Mouse (Mus musculus) limb, embryonic 14.5 days (tissue): Measurements from ENCODE around the gene Pou5f1. TPM values are rescaled to one million over a fixed set of nuclear protein-coding genes. Genes with fewer than 3 reads are reported as not detected.

Experiments used
- ATAC-seq: fragments of 200-750 bp; cut with Nextera tagmentation; 2 replicates; pipeline ENCODE4 v1.8.0; 2017; ENCODE audit warnings: low read depth, moderate number of reproducible peaks, moderate TSS enrichment; ENCODE audit not compliant: low FRiP score
- DNase-seq: peaks from one replicate; pipeline ENCODE4 v3.0.0-alpha.2; 2015; ENCODE audit warnings: low spot score
- H3K27ac ChIP-seq: fragments of 300-500 bp; sonication (generic); replicated peaks from 2 replicates; pipeline ENCODE4 v1.5.1; 2014; ENCODE audit warnings: low read depth, mild to moderate bottlenecking, low read length, moderate library complexity, mixed read lengths
- H3K27me3 ChIP-seq: fragments of 300-500 bp; sonication (generic); 2 replicates; pipeline ENCODE4 v1.6.1; 2014; ENCODE audit warnings: low read length, mixed read lengths; ENCODE audit not compliant: control insufficient read depth, insufficient read depth
- H3K36me3 ChIP-seq: fragments of 300-500 bp; sonication (generic); 2 replicates; pipeline ENCODE4 v1.6.1; 2014; ENCODE audit warnings: mild to moderate bottlenecking, low read length, moderate library complexity, mixed read lengths; ENCODE audit not compliant: control insufficient read depth, insufficient read depth
- H3K4me1 ChIP-seq: fragments of 300-500 bp; sonication (generic); 2 replicates; pipeline ENCODE4 v1.6.1; 2014; ENCODE audit warnings: antibody characterized with exemption, low read length, mixed read lengths; ENCODE audit not compliant: control insufficient read depth, insufficient read depth
- H3K4me2 ChIP-seq: fragments of 300-500 bp; sonication (generic); replicated peaks from 2 replicates; pipeline ENCODE4 v1.6.1; 2014; ENCODE audit warnings: low read depth, mild to moderate bottlenecking, low read length, moderate library complexity; ENCODE audit not compliant: severe bottlenecking
- H3K4me3 ChIP-seq: fragments of 300-500 bp; sonication (generic); replicated peaks from 2 replicates; pipeline ENCODE4 v1.5.1; 2014; ENCODE audit warnings: low read length
- H3K9ac ChIP-seq: fragments of 300-500 bp; sonication (generic); 2 replicates; pipeline ENCODE4 v1.6.1; 2014; ENCODE audit warnings: mild to moderate bottlenecking, low read depth, low read length, moderate library complexity; ENCODE audit not compliant: severe bottlenecking
- H3K9me3 ChIP-seq: fragments of 300-500 bp; sonication (generic); 2 replicates; pipeline ENCODE4 v1.6.1; 2016; ENCODE audit warnings: low read length; ENCODE audit not compliant: control insufficient read depth
- POLR2A ChIP-seq: fragments of 200-500 bp; IDR thresholded peaks from 2 replicates; pipeline ENCODE4 v1.8.0; 2012; ENCODE audit warnings: inconsistent platforms, mild to moderate bottlenecking, moderate library complexity, borderline replicate concordance; ENCODE audit not compliant: insufficient read depth, insufficient read length; ENCODE audit errors: extremely low read depth
- WGBS: fragments of 180-500 bp; shearing (Covaris S2); extraction: QIAGEN DNeasy Blood & Tissue Kit; methylation state at CpG from one replicate; pipeline ENCODE4 v1.1.7; 2014; 5-methylcytosine and 5-hydroxymethylcytosine counted together
- polyA plus RNA-seq, 2 experiments: library from polyadenylated mRNA; depleted of rRNA in 1 of 2; stranded (reverse) in 1 of 2; unstranded in 1 of 2; fragments of >200 nt; fragmentation: Nextera tagmentation in 1 of 2; extraction: Ambion mirVana in 1 of 2; gene quantifications; 2 replicates each; pipeline versions ENCODE4 v1.2.1 to v1.2.3; 2012 to 2014

The Pou5f1 gene
- polyA plus RNA-seq, 2 experiments, result 0.06 TPM; not detected in 1

- WGBS, result 21% methylated on average over 7 of the region's 7 CpGs
- Histone ChIP-seq H3K4me3 (no peak within 1 kb of the TSS), H3K9ac (no peak within 1 kb of the TSS), H3K27ac (no peak within 1 kb of the TSS), H3K4me1 (no peaks in the 10 kb centered on the region), H3K4me2 (no peak within 1 kb of the TSS), H3K9me3 (no peaks in the 10 kb centered on the region), H3K36me3 (peaks cover 30% of the 10 kb centered on the region), H3K27me3 (no peaks in the 10 kb centered on the region)
- no peak for TF ChIP-seq POLR2A
- DNase-seq (no peak), ATAC-seq (no peak)
Observed at GRCm38 (mm10) chr17:35532901-35533300, 27.1 kb downstream of the Pou5f1 start, which contains the start of gene Psors1c2. Gene Psors1c2 (plus strand): TSS chr17:35533201.

GRCm38 (mm10) chr17:35534343-35534742 is 28.5 kb downstream of the Pou5f1 start:
- Histone ChIP-seq H3K27ac (no peak overlapping the region), H3K4me1 (no peaks in the 10 kb centered on the region), H3K4me2 (no peak overlapping the region), H3K4me3 (no peak overlapping the region), H3K9me3 (no peaks in the 10 kb centered on the region), H3K9ac (no peak overlapping the region), H3K36me3 (peaks cover 16% of the 10 kb centered on the region), H3K27me3 (no peaks in the 10 kb centered on the region)
- WGBS, result 7% methylated on average over 6 of the region's 6 CpGs
- peak; percentile 79 for DNase-seq
- peak; percentile 63; the same call in 1 of the 2 replicates for ATAC-seq
- TF ChIP-seq POLR2A, result no peak

GRCm38 (mm10) chr17:35537421-35537820 is 31.6 kb downstream of the Pou5f1 start:
- Histone ChIP-seq H3K27me3 (no peaks in the 10 kb centered on the region), H3K9ac (no peak overlapping the region), H3K36me3 (no peaks in the 10 kb centered on the region), H3K4me3 (no peak overlapping the region), H3K4me1 (no peaks in the 10 kb centered on the region), H3K9me3 (no peaks in the 10 kb centered on the region), H3K4me2 (no peak overlapping the region), H3K27ac (no peak overlapping the region)
- TF ChIP-seq POLR2A, result no peak
- DNase-seq (no peak), ATAC-seq (no peak)
- 71% methylated on average over 4 of the region's 4 CpGs for WGBS

GRCm38 (mm10) chr17:35538476-35538875 is 32.7 kb downstream of the Pou5f1 start:
- TF ChIP-seq POLR2A, result no peak
- Histone ChIP-seq H3K4me3 (no peak overlapping the region), H3K27me3 (no peaks in the 10 kb centered on the region), H3K27ac (no peak overlapping the region), H3K9ac (no peak overlapping the region), H3K36me3 (no peaks in the 10 kb centered on the region), H3K9me3 (no peaks in the 10 kb centered on the region), H3K4me2 (no peak overlapping the region), H3K4me1 (no peaks in the 10 kb centered on the region)
- 71% methylated on average over 1 of the region's 1 CpGs for WGBS
- DNase-seq, result no peak
- ATAC-seq, result no peak

- no peak for DNase-seq
- Histone ChIP-seq H3K36me3 (no peaks in the 10 kb centered on the region), H3K4me1 (no peaks in the 10 kb centered on the region), H3K9me3 (no peaks in the 10 kb centered on the region), H3K9ac (no peak overlapping the region), H3K4me2 (no peak overlapping the region), H3K4me3 (no peak overlapping the region), H3K27me3 (no peaks in the 10 kb centered on the region), H3K27ac (no peak overlapping the region)
- 46% methylated on average over 10 of the region's 10 CpGs for WGBS
- no peak for TF ChIP-seq POLR2A
- no peak for ATAC-seq
Observed at GRCm38 (mm10) chr17:35539540-35539939, 33.7 kb downstream of the Pou5f1 start.
